Mouse (Mus musculus): ENCODE measurements around the gene Dcst1.

DNA sequence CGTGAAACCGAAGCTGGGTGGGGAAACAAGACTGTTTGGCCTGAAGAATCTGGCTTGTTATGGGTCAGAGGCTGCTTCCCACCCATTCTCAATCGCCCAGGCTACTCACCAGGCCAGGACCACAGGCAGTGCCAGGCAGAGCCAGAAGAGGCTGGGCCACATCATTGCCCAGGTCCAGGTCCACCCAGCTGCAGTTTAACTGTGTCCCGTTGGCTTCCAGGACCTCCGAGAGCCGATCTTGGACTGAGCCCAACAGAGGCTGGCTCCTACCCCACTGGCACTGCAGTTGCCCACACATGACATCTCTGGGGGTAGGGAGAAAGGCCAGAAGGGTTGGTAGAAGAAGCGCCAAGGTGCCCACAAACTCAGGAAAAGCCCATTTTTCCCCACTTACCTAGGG, 21.8 kb downstream of the Dcst1 start:
- TF ChIP-seq CTCF (conservative IDR thresholded peaks at IDR 0.05; ENCODE audit: insufficient read depth, insufficient read length, low read depth, low read length), result no peak
- no peak for TF ChIP-seq POLR2A (IDR thresholded peaks at IDR 0.05; ENCODE audit: low read depth, low read length)

All from kidney, adult 2 months (tissue).